Mouse (Mus musculus) small intestine, adult 2 months (tissue): ENCODE measurements around the gene Cdc42ep3.

Source experiments
- CTCF ChIP-seq: fragments of 200-500 bp; IDR thresholded peaks from 2 replicates; pipeline ENCODE4 v1.5.1; 2012; ENCODE audit warnings: low read depth, mild to moderate bottlenecking, control low read depth, inconsistent platforms, low read length, moderate library complexity, mixed read lengths; ENCODE audit not compliant: insufficient replicate concordance, insufficient read length; ENCODE audit errors: extremely low read depth
- POLR2A ChIP-seq: fragments of 200-500 bp; IDR thresholded peaks from 2 replicates; pipeline ENCODE4 v1.6.1; 2012; ENCODE audit warnings: low read depth, mild to moderate bottlenecking, control low read depth, inconsistent platforms, low read length, moderate library complexity

DNA sequence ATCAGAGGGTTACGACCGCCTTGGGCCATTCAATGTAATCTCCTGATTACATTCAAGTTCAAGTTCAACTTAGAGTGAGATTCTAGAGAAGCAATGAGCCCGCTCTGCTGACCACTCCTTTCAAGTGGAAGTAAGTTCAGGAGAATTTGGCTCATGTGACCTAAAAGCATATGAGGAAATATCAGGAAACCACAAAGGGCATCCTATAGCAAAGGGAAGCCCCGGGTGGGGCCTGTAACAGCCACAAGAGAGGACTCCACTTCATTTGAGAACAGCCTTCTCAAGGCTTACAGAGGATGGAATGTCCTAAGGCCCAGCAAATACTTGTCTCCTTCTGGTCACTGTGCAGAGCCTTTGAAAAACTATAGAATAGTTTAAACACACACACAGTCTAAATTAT lies 7.6 kb downstream of the Cdc42ep3 start:
- TF ChIP-seq POLR2A = no peak
- no peak for TF ChIP-seq CTCF
